Mouse (Mus musculus) CH12.LX (cell line): Measurements from ENCODE around the gene Ccdc28a. TPM values are rescaled to one million over a fixed set of nuclear protein-coding genes. Genes with fewer than 3 reads are reported as not detected.

Experiments
- DNase-seq: peaks from one replicate; pipeline ENCODE4 v3.0.0-alpha.2; 2013; ENCODE audit errors: extremely low read depth
- H3K27ac ChIP-seq: 2 replicates; pipeline ENCODE4 v1.5.1; 2012; ENCODE audit warnings: low read depth, mild to moderate bottlenecking, control low read depth, moderate library complexity; ENCODE audit not compliant: insufficient read depth
- H3K27me3 ChIP-seq: replicated peaks from 2 replicates; pipeline ENCODE3; 2012; ENCODE audit warnings: inconsistent platforms
- H3K36me3 ChIP-seq, 2 experiments: replicated peaks in 1 of 2; 2 replicates each; pipeline versions ENCODE3 to v1.6.1; 2012; ENCODE audit warnings: inconsistent platforms in 1 of 2, low read length in 1 of 2, mild to moderate bottlenecking in 1 of 2, mixed read lengths in 1 of 2, moderate library complexity in 1 of 2; ENCODE audit not compliant: control insufficient read depth in 1 of 2, insufficient read depth in 1 of 2
- H3K4me1 ChIP-seq, 2 experiments: 2 replicates each; pipeline ENCODE4 v1.6.1; 2012; ENCODE audit warnings: inconsistent platforms in 1 of 2, moderate library complexity in 1 of 2; ENCODE audit not compliant: insufficient read depth in 2 of 2, control insufficient read depth in 1 of 2
- H3K4me2 ChIP-seq: 2 replicates; pipeline ENCODE4 v1.6.1; 2012; ENCODE audit warnings: low read depth, mild to moderate bottlenecking, control low read depth; ENCODE audit not compliant: poor library complexity, insufficient read depth, severe bottlenecking
- H3K4me3 ChIP-seq, 3 experiments: fragments of 150-350 bp in 1 of 3; sonication (generic) in 1 of 3; replicated peaks in 1 of 3; 2 replicates each; pipeline versions ENCODE3 to v1.5.1; 2011 to 2012; ENCODE audit warnings: low read depth in 2 of 3, low read length in 2 of 3, mild to moderate bottlenecking in 2 of 3, moderate library complexity in 2 of 3, control low read depth in 1 of 3, improper control_type of control experiment in 1 of 3, inconsistent platforms in 1 of 3, mixed read lengths in 1 of 3; ENCODE audit not compliant: poor library complexity in 1 of 3
- H3K79me2 ChIP-seq: replicated peaks from 2 replicates; pipeline ENCODE4 v1.6.1; 2012; ENCODE audit warnings: mild to moderate bottlenecking, moderate library complexity; ENCODE audit not compliant: control insufficient read depth, poor library complexity, insufficient read depth, severe bottlenecking; ENCODE audit errors: extremely low read depth
- H3K9ac ChIP-seq: 2 replicates; pipeline ENCODE4 v1.6.1; 2012; ENCODE audit warnings: low read depth, mild to moderate bottlenecking, control low read depth, moderate library complexity; ENCODE audit not compliant: insufficient read depth
- H3K9me3 ChIP-seq: replicated peaks from 2 replicates; pipeline ENCODE3; 2012; ENCODE audit warnings: low read length, inconsistent platforms, mixed read lengths
- BHLHE40 ChIP-seq: IDR thresholded peaks from 2 replicates; pipeline ENCODE4 v1.6.1; 2011; ENCODE audit warnings: mild to moderate bottlenecking, low read depth, low read length, improper control_type of control experiment
- CHD2 ChIP-seq: IDR thresholded peaks from 2 replicates; pipeline ENCODE4 v1.6.1; 2011; ENCODE audit warnings: low read length, improper control_type of control experiment
- CTCF ChIP-seq, 2 experiments: IDR thresholded peaks in 1 of 2; conservative IDR thresholded peaks in 1 of 2; 2 replicates each; pipeline ENCODE4 v1.5.1; 2011 to 2012; ENCODE audit warnings: low read depth in 2 of 2, low read length in 2 of 2, improper control_type of control experiment in 1 of 2, inconsistent platforms in 1 of 2, mild to moderate bottlenecking in 1 of 2, moderate library complexity in 1 of 2
- ELF1 ChIP-seq: IDR thresholded peaks from 2 replicates; pipeline ENCODE4 v1.6.1; 2014; ENCODE audit warnings: low read depth, mild to moderate bottlenecking, inconsistent platforms, low read length, improper control_type of control experiment
- GABPA ChIP-seq: IDR thresholded peaks from 2 replicates; pipeline ENCODE4 v1.6.1; 2012; ENCODE audit warnings: low read depth, low read length, improper control_type of control experiment, inconsistent platforms; ENCODE audit not compliant: insufficient replicate concordance
- IRF4 ChIP-seq: IDR thresholded peaks from 2 replicates; pipeline ENCODE4 v1.6.1; 2014; ENCODE audit warnings: low read depth, mild to moderate bottlenecking, inconsistent platforms, low read length, improper control_type of control experiment
- JUN ChIP-seq: IDR thresholded peaks from 2 replicates; pipeline ENCODE4 v1.6.1; 2011; ENCODE audit warnings: low read depth, mild to moderate bottlenecking, low read length, improper control_type of control experiment, moderate library complexity; ENCODE audit not compliant: insufficient read depth
- KAT2A ChIP-seq: IDR thresholded peaks from 2 replicates; pipeline ENCODE4 v1.6.1; 2012; ENCODE audit warnings: low read length, improper control_type of control experiment, inconsistent platforms; ENCODE audit not compliant: insufficient replicate concordance
- MAFK ChIP-seq: IDR thresholded peaks from 2 replicates; pipeline ENCODE4 v1.6.1; 2011; ENCODE audit warnings: low read length, improper control_type of control experiment; ENCODE audit not compliant: insufficient replicate concordance
- MEF2A ChIP-seq: IDR thresholded peaks from 2 replicates; pipeline ENCODE4 v1.6.1; 2014; ENCODE audit warnings: low read depth, mild to moderate bottlenecking, inconsistent platforms, low read length, improper control_type of control experiment, borderline replicate concordance
- MXI1 ChIP-seq: IDR thresholded peaks from 2 replicates; pipeline ENCODE4 v1.6.1; 2011; ENCODE audit warnings: mild to moderate bottlenecking, low read depth, low read length, improper control_type of control experiment
- NELFE ChIP-seq: IDR thresholded peaks from 2 replicates; pipeline ENCODE4 v1.6.1; 2011; ENCODE audit warnings: low read depth, low read length, improper control_type of control experiment
- NRF1 ChIP-seq: IDR thresholded peaks from 2 replicates; pipeline ENCODE4 v1.6.1; 2014; ENCODE audit warnings: low read depth, mild to moderate bottlenecking, inconsistent platforms, low read length, improper control_type of control experiment, moderate library complexity
- PAX5 ChIP-seq: IDR thresholded peaks from 2 replicates; pipeline ENCODE4 v1.6.1; 2012; ENCODE audit warnings: low read length, inconsistent platforms, mixed read lengths
- POLR2A ChIP-seq: IDR thresholded peaks from 2 replicates; pipeline ENCODE4 v1.6.1; 2011; ENCODE audit warnings: low read depth, mild to moderate bottlenecking, improper control_type of control experiment, low read length
- POLR2AphosphoS2 ChIP-seq: IDR thresholded peaks from 2 replicates; pipeline ENCODE4 v1.6.1; 2011; ENCODE audit warnings: low read depth, low read length, improper control_type of control experiment
- TBP ChIP-seq: conservative IDR thresholded peaks from 2 replicates; pipeline ENCODE4 v1.6.1; 2011; ENCODE audit warnings: low read depth, low read length, improper control_type of control experiment
- TCF12 ChIP-seq: IDR thresholded peaks from 2 replicates; pipeline ENCODE4 v1.6.1; 2014; ENCODE audit warnings: low read depth, mild to moderate bottlenecking, inconsistent platforms, low read length, improper control_type of control experiment
- UBTF ChIP-seq: IDR thresholded peaks from 2 replicates; pipeline ENCODE4 v1.6.1; 2012; ENCODE audit warnings: low read depth, mild to moderate bottlenecking, inconsistent platforms, low read length, improper control_type of control experiment, moderate library complexity
- USF1 ChIP-seq: IDR thresholded peaks from 2 replicates; pipeline ENCODE4 v1.6.1; 2014; ENCODE audit warnings: low read depth, mild to moderate bottlenecking, inconsistent platforms, low read length, improper control_type of control experiment
- USF2 ChIP-seq: conservative IDR thresholded peaks from 2 replicates; pipeline ENCODE4 v1.6.1; 2011; ENCODE audit warnings: low read depth, low read length, improper control_type of control experiment
- ZKSCAN1 ChIP-seq: IDR thresholded peaks from 2 replicates; pipeline ENCODE4 v1.6.1; 2012; ENCODE audit warnings: low read depth, inconsistent platforms, low read length, improper control_type of control experiment, borderline replicate concordance
- ZNF384 ChIP-seq: IDR thresholded peaks from 2 replicates; pipeline ENCODE4 v1.6.1; 2012; ENCODE audit warnings: low read depth, low read length, improper control_type of control experiment, inconsistent platforms
- dilution Hi-C: fragments of 300-500 bp; cut with MboI; formaldehyde crosslinking; loops from 2 replicates; pipeline ENCODE4 v1.14.3; 2020; ENCODE audit warnings: low sequenced_read_pairs; ENCODE audit not compliant: extremely low pct_unique_long_range_greater_than_20kb, extremely low pct_ligation_motif_present
- in situ Hi-C: fragments of 300-500 bp; cut with MboI; formaldehyde crosslinking; loops from 3 replicates; pipeline ENCODE4 v1.14.3; 2019; ENCODE audit warnings: low sequenced_read_pairs, low pct_ligation_motif_present, low pct_unique_long_range_greater_than_20kb, mixed read lengths
- polyA plus RNA-seq: library from polyadenylated mRNA; unstranded; fragments of >175 nt; gene quantifications from 2 replicates; pipeline ENCODE4 v1.2.1, GENCODE M21; 2012; ENCODE audit warnings: low read depth; ENCODE audit not compliant: insufficient read length
- total RNA-seq, 2 experiments: library from RNA; depleted of rRNA; stranded (reverse); fragments of 300-350 nt in 1 of 2; fragments of >200 nt in 1 of 2; gene quantifications; 2 replicates each; pipeline ENCODE4 v1.2.3; 2012 to 2014

The Ccdc28a gene
- total and polyA plus RNA-seq, 3 experiments = 8.3 to 11.7 (median 10.8) TPM

DNA sequence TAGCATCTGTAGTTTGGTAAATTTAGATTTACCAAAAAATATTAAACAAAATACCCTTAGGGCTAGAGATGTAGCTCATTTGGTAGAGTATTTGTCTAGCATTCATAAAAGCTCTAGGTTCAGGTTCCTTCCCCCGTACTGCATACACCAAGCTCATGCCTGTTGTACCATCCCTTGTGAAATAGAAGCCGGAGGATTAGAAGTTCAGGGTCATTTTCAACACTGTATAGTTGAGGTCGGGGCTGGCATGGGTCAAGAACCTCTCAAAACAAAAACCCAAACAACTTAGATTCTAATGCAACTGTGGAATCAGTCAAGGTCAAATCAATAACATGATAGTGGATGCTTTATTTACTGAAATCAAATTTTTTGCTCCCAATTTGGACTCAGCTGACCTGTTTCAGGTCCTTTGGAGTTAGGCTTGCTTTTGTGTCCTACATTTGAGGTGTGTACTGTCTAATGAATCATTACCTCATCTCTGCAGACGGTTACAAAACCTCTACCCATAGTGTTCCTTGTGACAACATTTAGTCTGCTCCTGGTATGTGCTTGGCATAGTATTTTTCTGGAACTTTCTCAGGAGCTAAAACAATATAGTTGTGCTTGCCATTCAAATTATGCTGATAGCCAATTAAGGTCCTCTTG, 41.4 kb upstream of the Ccdc28a start:
- TF ChIP-seq KAT2A (no peak), JUN (no peak), MAFK (no peak), POLR2A (no peak), MEF2A (no peak), IRF4 (no peak), PAX5 (no peak), ZKSCAN1 (no peak), ZNF384 (no peak), UBTF (no peak), POLR2AphosphoS2 (no peak), TCF12 (no peak), MXI1 (no peak), NELFE (no peak)
- H3K79me2 ChIP-seq = no peaks in the 10 kb centered on the region
- no peak overlapping the region for H3K9ac ChIP-seq
- no peaks in the 10 kb centered on the region for H3K4me1 ChIP-seq
- no peak for DNase-seq
- dilution Hi-C loops = no loop called here
- no peak overlapping the region for H3K4me3 ChIP-seq
- no peaks in the 10 kb centered on the region for H3K9me3 ChIP-seq
- in situ Hi-C loops = no loop called here
- H3K36me3 ChIP-seq = no peaks in the 10 kb centered on the region
- H3K27ac ChIP-seq = no peak overlapping the region
- H3K27me3 ChIP-seq = no peaks in the 10 kb centered on the region
- no peak overlapping the region for H3K4me2 ChIP-seq

- Histone ChIP-seq H3K9ac (no peak overlapping the region), H3K4me2 (no peak overlapping the region), H3K9me3 (no peaks in the 10 kb centered on the region), H3K27me3 (no peaks in the 10 kb centered on the region), H3K27ac (no peak overlapping the region), H3K36me3 (no peaks in the 10 kb centered on the region), H3K4me3 (no peak overlapping the region), H3K79me2 (no peaks in the 10 kb centered on the region), H3K4me1 (peaks cover 0 to 16% of the 10 kb centered on the region in 2 experiments; a peak in 2 of 4 replicates)
- in situ Hi-C loops = no loop called here
- dilution Hi-C loops = no loop called here
- DNase-seq = no peak
- no peak for TF ChIP-seq USF1
- TF ChIP-seq CTCF (conservative IDR thresholded peaks at IDR 0.05 in 1 of 2, IDR thresholded peaks at IDR 0.05 in 1 of 2; ENCODE audit: low read depth in 2 of 2, low read length in 2 of 2) = no peak
- TF ChIP-seq ZNF384 = no peak
- TF ChIP-seq JUN = no peak
- TF ChIP-seq ELF1 = no peak
- no peak for TF ChIP-seq UBTF
- TF ChIP-seq BHLHE40 = no peak
- no peak for TF ChIP-seq GABPA
- no peak for TF ChIP-seq CHD2
- TF ChIP-seq NRF1 = no peak
- no peak for TF ChIP-seq NELFE
- TF ChIP-seq USF2 = no peak
- TF ChIP-seq KAT2A = no peak
- TF ChIP-seq TBP = no peak
Observed at GRCm38 (mm10) chr10:18251345-18251744, 16.5 kb upstream of the Ccdc28a start.
